Mouse (Mus musculus): ENCODE results near the gene Cryba1.
"Not testable (repeated sequence)": the region's sequence is repeated elsewhere in the genome, so short reads cannot be mapped to it uniquely, and the experiment has no call there.

The Cryba1 gene

DNA sequence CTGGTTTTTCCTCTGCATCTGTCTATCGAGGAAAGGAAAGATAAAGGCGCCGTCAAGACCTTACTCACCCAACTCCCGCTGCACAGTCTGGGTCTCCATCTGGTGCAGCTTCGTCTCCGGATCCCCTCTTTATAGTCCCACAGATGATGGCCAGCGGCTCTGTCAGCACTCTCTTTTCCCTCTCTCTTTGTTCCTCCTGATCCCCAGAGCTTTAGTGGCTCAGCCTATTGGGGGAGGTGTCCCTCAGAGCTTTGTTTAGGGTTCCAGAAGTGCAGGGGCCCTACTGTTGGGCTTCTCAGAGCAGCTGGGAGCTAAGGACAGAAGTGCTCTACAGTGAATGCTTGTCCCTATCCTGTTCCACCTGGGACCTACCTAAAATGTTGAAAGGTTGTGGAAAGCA lies at the start of gene Cryba1:
Cryba1 (minus strand) TSS at position 101 of the 400 bp plus-strand sequence.
- DNase-seq (ENCODE audit: low spot score): no peak

DNA sequence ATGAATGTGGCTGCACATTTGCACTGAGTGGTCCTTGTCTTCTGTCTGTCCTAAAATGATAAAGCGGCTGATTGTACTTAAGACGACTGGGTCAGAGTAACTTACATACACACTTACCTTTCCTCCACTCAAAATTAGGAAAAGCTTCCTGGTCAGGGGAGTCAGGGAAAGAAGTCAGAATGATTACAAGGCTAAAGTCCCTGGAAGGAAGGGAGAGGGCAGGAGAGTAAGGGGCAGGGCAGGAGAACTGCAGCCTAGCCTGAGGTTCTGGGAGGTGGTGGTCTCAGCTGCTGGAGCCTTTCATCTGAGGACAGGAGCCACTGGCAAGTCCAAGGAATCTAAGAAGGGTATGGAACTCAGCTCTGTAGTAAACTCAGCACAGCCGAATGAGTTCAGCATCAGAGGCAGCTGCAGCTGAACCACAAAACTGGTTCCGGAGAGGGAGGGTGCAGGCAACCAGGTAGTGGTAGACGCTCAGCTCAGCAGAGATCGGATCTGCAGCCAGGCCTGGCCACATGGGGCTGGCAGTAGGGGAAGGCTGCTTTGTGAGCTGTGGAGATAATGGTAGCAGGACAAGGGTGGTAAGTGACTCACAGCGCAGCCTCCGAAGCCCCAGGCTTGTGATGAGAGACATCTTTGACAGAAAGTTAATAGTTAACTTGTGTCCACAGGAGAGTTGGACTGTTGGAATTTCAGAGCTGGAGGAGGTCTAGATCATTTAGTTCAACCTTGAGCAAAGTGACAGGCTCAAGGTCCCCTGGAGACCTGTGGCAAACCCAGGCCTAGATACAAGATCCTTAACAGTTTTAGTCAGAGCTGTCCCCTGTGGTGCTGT lies 47.0 kb upstream of the Cryba1 start:
- DNase-seq (ENCODE audit: low spot score): no peak

DNA sequence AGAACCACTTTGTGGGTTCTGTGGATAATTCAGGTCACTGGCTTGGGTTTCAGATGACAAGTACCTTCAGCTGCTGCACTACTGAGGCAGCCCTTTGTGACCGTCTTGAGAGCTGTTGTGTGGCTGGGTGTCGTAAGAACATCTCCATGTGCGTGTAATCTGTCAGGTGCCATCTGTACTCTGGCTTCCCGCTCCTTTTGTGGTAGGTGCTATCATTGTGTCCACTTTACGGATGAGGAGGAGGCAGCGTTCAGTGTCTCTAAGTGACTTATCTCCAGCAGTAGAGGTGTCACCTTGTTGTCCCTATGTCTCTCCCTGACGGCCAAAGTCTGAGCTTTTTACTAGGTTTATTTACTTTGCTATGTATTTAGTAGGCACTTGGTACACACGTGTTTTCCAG lies 45.3 kb upstream of the Cryba1 start:
- DNase-seq (ENCODE audit: low spot score): no peak

DNA sequence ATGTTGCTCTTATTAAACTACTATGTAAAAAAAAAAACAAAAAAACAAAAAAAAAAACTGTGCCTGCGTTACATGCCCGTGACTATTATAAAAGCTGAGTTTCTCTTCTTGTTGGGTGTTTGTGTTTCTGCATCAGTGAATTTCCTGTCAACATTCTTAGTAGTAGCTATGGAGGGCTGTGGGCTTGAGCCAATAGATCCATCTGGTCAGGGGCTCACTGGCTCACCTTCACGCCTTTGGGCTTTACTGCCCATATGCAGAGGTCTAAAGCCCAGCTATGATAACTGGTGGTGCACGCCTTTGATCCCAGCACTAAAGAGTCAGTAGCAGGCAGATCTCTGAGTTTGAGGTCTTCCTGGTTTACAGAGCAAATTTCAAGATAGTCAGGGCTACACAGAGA lies 44.4 kb upstream of the Cryba1 start:
- DNase-seq (ENCODE audit: low spot score): no peak

DNA sequence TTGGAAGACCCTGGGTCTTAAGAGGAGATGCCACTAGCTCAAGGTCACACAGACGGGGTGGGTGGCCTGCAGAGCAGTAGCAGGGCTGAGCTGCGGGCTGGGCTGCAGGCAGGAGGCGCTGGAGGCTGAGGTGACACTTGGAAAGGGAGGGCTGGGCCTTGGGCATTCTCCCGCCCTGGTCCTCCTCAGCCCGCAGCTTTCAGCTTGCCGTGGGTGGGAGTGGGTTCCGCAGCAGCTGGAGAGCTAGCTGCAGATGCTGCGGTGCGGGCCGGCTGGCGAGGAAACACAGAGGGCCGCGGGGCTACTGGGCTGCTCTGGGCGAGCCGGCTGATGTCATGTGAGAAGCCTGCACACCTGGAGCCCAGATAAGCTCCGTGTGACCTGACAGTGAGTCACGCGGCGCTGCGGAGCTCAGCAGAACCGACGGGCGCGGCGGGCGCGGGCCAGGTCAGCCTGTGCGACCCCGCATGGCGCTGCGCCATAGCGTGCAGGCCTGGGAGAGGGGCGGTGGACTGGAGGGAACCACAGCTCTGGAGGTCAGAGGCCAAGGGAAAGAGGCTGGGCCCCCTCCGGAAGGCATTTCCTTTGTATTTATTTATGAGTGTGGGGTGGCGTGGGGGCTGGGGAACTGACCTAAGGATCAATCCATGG lies 41.4 kb upstream of the Cryba1 start:
- peak; percentile 65 for DNase-seq (ENCODE audit: low spot score)

DNA sequence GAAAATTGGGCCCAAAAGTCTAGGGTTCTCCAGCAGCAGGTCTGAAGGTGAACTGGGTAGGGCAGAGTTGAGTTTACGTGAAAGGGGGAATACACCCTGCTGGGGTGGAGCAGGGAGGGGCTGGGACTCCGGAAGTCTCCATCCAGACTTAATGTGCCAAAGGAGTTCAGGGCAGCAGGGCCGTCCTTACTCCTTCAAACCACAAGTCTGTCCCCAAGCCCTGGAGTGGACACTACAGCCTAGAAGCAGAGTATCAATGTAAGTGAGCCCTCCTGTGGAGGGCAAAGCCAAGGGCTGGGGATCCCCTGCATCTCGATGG lies 40.3 kb upstream of the Cryba1 start:
- DNase-seq (ENCODE audit: low spot score): no peak

DNA sequence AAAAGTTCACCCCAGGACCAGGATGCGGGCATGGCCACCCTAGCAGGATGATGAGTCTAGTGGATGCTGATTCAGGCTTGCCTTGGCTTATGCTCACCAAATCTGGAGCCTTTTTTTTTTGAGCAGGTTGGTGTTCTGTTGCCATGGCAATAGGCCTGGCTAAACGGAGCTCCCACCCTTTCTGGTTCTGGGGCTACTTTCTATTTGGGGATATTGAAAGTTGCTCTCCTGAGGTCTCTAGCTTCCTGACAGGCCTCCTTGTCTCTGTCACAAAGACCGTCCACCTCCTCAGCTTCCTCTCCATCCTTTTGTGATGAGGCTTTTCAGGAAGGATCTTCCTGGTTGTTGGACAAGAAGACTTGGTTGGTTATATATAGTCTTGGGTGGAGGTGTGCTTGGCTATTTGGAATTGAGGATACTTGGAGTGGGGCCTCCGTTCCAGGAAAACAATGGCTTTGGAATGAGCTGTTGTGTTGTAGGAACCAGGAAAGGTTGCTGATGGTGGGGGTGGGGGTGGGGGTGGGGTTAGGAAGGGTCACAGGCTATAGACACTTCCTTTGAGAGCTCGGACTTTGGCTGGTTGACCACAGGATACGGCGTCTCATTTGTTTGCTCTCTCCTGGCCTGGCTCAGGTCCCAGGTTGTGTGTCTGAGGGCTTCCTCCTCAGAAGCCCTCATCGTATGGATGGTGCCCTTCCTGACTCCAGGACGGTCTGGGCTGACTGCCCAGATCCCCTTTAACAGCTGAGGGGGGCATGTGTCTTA lies 39.8 kb upstream of the Cryba1 start:
- no peak for DNase-seq (ENCODE audit: low spot score)

DNA sequence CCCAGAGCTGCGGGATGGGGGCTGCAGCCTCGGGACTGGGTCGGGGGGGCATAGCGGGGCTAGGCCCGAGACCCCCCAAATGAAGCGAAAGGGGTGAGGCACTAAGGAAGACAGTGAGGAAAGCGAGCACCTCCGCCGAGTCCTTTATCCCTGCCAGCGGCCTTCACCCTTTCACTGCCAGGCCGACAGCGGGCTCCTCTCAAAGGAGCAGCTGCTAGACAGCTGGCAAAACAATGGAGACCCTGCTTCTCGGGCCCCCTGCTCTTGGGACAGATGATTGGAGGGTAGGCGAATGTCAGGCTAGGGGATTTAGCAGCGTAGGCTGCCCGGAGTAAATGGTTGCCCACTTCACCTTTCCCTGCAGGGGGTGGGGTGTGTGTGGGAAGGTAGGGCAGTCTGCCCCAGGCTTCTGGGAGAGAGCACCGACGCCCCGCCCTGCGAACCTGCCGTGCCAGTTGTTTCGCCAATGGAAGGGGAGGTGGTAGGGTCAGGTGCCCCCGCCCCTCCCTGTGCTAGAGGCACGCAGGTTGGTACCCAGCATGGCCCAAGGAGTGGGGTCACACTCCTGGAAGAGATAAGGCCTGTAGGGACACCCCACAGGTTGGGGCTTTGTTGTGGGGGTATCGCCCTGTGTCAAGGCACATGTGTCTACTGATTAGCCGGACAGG lies 38.7 kb upstream of the Cryba1 start:
- peak; percentile 65 for DNase-seq (ENCODE audit: low spot score)

DNA sequence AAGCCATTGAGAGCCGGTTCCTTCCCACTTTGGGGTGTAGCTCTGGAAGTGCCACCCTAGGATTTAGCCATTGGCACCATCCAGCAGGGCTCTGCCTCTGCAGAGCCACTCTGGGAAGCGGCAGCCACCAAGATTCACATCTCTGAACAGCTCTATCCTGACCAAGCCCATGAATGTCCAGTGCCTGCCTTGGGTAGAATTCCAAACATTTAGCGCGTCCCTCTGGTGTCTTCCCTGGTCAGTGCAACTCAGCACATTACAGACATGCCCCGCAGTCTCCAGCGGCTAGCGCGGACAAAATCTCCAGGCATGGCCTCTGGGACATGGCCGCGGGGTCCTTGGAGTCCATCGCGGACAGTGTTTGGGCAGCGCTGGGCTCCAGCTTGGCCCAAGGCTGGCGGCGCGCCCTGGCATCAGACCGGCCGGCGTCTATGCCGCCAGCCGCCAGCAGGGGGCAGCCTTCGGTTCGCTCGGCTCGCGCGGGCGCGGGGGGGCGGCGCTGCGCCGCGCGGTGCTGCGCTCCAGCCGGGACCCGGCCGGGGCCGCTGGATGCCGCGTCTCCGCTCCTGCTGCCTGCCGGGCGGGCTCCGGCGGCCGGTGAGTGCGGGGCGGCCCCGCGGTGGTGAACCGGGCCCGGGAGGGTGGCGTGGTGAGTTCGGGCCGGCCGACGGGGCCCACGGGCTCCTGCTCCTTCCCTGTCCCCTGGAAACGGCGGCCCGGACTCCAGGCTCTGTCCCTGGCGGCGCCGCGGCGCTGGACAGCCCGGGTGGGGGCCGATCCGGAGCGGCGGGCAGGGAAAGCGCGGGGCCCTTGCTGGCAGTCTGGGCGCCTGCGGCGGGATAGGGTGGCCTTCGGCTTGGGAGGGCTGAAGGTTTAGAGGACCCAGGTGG lies 37.9 kb upstream of the Cryba1 start, which contains the start of gene Myo18a:
Myo18a (plus strand) TSS at position 464 of the 890 bp plus-strand sequence.
- peak; percentile 90 for DNase-seq (ENCODE audit: low spot score)

DNA sequence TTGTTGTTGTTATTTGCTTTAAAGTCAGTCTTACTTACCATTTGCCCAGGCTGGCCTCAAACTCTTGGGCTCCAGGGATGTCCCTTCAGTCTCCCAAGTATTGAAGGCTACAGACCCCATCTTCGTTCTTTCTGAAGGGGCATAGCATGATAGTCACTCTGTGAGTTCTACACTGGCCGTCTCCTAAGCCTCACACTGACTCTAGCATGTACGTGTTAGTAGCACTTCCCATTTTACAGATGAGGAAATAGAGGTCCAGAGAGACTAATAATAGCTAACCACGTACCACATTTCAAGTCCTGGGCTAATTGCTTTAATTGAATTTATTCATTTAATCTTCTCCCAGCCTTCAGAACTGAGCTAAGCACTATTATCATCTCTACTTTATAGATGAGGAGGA lies 34.9 kb upstream of the Cryba1 start:
- DNase-seq (ENCODE audit: low spot score): no peak

DNA sequence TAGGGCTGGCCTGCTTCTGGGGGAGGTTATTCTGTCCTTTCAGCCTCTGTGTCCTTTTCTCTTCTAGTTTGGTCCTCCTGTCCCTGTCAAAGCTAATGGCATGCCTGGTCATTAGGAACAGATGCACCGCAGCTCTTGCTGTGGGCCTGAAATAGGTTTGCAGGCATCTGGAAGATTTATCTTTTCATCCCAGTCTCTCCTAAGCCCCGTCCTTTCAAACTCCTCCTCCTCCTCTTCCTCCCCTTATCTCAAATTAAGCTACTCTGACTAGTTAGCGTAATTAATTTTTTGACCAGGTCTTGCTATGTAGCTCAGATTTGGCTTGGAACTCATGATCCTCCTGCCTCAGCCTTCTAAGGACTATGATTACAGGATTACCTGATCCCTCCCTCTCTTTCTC lies 28.4 kb upstream of the Cryba1 start:
- no peak for DNase-seq (ENCODE audit: low spot score)

DNA sequence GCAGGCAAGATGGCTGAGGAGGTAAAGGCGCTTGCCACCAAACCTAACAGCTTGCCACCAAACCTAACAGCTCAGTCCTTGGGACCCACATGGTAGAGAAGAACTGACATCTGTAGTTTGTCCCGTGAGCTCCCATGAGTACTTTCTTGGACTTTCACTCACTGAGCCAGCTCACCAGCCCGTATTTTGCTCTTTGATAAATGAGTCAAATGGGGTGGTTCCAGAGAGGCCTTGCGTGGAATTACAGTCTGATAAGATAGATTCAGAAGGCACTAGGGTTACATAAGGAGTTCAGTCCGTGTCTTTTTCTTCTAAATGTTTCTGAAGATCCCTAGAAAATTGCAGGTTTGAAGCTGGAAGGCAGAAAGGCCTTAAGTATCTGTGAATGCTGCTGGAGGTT lies 27.4 kb upstream of the Cryba1 start:
- DNase-seq (ENCODE audit: low spot score): no peak

DNA sequence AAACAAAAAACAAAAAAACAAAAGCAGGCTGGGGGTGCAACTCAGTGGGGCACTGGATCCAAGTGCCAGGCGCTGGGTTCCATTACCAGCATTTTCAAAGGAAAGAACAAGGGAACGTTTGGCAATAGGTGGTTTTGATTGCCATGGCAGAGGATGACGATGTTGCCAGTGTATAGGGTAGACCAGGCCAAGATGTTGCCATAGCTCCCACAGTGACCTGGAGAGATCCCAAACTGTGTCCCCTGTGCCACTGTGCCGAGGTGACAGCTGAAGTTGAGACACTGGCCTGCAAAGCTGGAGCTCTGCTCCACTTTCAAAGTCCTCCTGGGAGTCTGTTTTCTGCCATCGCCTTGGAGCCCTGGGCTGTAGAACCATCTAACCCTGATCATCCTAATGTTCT lies 23.9 kb upstream of the Cryba1 start:
- DNase-seq (ENCODE audit: low spot score): no peak

DNA sequence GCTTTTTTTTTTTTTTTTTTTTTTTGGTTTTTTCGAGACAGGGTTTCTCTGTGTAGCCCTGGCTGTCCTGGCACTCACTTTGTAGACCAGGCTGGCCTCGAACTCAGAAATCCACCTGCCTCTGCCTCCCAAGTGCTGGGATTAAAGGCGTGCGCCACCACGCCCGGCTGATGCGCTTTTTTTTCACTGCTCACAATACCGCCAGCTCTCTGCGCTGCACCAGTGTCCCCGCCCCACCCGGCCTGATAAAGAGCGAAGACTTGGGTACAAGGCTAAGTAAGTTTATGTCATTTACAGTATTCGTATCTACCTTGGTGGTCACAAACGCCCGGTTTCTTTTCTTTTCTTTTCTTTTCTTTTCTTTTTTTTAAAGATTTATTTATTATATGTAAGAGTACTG lies 22.0 kb upstream of the Cryba1 start:
- DNase-seq (ENCODE audit: low spot score): not testable (repeated sequence)

DNA sequence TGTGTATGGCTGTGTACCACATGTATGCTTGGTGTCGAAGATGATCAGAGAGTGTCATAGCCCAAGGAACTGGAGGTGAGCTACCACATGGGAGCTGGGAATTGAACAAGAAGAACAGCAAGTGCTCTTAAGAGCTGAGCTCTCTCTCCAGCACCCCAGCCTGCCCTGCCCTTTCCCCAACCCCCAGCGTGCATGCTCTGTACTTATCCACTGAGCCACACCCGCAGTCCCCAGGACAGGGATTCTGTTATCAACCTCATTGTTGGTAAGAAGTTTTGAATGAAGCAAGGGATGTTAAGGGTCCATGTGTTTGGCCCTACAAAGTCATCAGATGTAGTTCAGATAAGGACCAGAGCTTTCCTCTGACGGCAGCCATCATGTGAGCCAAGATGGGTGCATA lies 21.6 kb upstream of the Cryba1 start:
- DNase-seq (ENCODE audit: low spot score): no peak

DNA sequence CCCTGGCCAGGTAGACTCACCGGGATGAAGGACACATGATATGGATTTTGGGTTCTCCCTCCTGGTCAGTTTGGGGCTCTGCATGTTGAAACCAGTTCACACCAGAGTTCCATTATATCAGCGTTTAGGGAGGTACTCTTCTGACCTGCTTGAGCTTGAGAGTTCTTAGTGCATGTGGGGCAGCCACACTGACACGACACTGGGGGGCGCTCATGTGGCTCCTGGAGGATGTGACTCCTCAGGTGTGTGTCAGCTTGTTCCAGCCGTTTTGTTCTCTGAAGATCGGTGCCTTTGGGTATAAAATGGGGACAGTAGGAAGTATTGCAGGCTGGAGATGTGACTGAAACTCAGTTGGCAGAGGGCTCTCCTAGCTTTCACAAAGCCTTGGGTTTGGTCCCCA lies 18.9 kb upstream of the Cryba1 start:
- peak; percentile 36 for DNase-seq (ENCODE audit: low spot score)

DNA sequence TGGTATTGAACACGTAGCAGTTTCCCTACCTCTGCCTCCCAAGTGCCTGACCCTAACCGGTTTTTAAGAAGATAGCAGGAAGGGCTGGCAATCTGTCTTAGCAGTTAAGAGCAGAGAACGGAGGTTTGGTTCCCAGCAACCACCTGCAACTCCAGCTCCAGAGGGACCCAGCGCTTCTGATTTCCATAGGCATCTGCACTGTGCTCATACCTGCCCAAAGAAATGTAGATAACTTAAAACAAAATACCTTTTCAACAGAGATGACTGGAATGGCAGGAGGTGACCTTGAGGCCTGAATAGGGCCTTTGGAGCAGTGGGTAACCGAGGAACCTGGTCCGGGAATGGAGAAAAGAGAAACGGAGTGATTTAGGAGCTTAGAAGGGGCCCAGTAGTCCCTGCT lies 13.5 kb upstream of the Cryba1 start:
- DNase-seq (ENCODE audit: low spot score): no peak

DNA sequence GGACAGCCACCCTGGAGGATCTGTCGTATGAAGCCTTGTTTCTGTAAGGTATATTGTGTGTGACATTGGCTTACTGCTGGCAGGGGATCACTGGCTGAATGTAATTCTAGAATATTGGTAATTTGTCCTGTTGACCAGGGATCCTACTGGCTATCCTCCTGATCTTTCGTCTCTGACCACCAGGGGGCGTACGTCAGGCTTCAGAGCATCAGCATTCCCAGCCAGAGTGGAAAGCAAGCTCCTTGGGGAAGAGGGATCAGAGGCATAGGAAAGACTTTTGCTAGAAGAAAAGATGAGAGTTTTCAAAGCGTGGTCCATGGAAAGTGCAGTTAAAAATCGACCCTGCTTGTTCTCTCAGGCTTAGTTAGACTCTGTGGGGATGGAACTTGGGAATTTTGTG lies 12.2 kb upstream of the Cryba1 start:
- DNase-seq (ENCODE audit: low spot score): peak; percentile 75

DNA sequence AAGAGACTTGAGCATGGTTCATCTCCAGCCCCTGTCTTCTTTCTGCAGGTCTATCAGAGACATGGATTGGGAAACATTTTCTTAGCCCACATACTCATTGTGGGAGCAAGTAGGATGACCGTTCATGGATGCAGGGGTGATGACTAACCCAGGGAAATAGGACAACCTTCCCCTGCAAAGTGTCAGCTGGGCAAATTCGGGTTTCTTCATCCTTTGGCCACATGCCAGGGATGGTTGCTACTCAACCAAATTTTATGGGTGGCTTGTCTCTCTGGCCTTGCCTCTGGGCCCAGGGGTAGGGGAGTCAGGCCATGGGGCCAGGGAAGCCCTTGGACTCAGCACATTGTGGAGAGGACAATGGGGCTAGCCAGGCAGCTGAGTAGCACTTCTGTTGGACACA lies 3.5 kb upstream of the Cryba1 start:
- no peak for DNase-seq (ENCODE audit: low spot score)

DNA sequence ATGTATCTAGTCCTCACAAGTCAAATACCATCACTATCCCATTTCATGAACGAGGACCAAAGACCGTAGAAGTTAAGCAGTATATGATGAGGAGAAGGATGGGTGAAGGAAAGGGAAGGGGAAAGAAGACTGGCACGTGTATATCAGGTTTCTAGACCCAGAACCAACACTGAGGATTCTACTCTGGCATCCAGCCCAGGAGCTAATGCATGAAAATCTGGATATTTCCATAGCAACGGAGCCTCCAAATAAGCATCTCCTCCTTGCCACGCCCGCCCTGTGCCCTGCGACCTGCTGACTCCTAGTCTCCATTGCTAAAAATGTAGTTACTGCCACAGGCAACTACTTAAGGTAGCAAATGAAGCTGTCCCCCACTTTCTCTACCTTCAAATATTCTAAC lies 317 bp downstream of the Cryba1 start:
- no peak for DNase-seq (ENCODE audit: low spot score)

DNA sequence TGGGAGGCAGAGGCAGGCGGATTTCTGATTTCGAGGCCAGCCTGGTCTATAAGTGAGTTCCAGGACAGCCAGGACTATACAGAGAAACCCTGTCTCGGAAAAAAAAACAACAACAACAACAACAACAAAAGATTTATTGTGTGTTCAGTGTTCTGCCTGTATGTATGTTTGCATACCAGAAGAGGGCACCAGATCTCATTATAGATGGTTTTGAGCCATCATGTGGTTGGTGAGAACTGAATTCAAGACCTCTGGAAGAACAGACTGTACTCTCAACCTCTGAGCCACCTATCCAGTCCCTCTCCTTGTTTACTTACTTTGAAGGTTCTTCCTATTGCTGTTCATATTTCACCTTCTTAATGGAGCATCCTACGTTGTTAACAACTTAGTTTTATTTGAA lies 3.7 kb downstream of the Cryba1 start:
- DNase-seq (ENCODE audit: low spot score): no peak

DNA sequence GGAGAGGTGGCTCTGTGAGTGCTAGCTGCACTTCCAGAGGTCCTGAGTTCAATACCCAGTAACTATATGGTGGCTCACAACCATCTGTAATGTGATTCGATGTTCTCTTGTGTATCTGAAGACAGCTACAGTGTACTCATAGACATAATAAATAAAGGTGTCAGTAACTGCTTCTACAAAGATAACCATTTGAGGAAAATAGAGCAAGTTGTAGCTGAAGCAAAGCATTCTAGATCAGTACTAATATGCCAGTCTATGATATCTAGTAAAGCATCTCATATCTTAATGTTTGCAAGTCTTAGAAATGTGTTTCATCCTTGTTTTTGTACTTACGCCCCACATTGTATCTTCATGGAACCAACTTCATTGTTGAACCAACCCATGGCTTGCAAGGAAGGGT lies 6.0 kb downstream of the Cryba1 start:
- no peak for DNase-seq (ENCODE audit: low spot score)
